Mouse (Mus musculus): Measurements from ENCODE around the gene Arid5a. TPM values are rescaled to one million over a fixed set of nuclear protein-coding genes. Genes with fewer than 3 reads are reported as not detected.
A peak's percentile ranks its signal among the peaks of the same experiment; 100 is the strongest.

Arid5a gene
- total RNA-seq, 4 experiments from 2014 or later: 4.7 to 16.6 (median 9.9) TPM

DNA sequence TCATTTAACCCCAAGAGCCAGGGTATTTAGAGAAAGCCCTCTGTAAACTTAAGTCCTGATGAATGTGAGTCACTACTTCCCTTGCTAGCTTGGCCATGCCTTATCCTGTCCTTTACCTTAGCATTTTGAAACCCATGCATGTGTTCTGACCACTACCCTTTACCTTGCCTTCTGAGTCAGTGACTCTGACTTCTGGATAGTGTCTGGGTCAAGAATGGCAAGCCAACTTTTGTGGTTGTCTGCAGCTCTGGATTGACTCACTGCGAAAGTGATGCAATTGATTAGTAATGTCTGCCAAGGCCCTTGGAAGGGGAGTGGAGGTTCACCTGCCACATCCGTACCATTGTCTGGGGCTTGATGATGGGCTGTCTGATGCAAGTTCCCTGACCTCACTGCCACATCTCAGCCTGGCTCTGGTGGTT lies 18.4 kb downstream of the Arid5a start:
- DNase-seq (ENCODE audit: low spot score): no peak

DNA sequence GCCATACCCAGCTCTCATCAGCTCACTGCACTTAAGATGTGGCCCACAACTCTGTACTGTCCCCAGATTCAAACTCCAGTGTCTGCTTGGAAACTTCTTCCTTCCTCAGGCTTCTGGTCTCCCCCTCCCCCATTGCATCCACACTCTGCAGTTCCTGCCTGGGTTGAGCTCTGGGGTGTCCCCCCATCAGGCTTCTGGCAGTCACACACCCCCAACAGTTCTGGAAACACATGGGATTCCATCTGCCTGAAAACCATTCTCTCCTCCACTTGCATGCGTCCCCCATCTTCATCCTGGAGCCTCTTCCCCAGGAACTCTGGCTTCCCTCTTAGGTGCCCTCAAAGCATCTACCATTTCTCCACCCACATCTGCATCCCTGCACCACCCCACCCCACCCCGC lies 19.3 kb downstream of the Arid5a start:
- DNase-seq (ENCODE audit: low spot score): no peak

DNA sequence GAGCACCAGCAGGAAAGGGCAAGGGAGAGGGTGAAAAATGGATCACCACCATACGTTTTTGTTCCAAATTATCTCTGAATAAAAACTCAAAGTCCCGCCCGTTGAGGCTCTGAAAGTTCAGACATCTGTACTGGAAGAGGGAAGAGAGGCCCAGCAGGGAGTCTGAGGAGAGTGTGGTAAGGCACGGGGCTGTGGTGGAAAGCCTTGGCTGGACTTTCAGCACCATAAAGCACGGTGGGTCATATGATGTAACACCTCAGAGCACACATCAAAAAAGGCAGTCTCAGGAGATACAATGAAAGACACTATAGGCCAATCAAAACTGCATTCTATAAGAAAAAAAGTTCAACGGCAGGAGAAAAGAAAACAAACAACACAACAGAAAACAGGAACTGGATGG lies 24.2 kb downstream of the Arid5a start:
- no peak for DNase-seq (ENCODE audit: low spot score)

DNA sequence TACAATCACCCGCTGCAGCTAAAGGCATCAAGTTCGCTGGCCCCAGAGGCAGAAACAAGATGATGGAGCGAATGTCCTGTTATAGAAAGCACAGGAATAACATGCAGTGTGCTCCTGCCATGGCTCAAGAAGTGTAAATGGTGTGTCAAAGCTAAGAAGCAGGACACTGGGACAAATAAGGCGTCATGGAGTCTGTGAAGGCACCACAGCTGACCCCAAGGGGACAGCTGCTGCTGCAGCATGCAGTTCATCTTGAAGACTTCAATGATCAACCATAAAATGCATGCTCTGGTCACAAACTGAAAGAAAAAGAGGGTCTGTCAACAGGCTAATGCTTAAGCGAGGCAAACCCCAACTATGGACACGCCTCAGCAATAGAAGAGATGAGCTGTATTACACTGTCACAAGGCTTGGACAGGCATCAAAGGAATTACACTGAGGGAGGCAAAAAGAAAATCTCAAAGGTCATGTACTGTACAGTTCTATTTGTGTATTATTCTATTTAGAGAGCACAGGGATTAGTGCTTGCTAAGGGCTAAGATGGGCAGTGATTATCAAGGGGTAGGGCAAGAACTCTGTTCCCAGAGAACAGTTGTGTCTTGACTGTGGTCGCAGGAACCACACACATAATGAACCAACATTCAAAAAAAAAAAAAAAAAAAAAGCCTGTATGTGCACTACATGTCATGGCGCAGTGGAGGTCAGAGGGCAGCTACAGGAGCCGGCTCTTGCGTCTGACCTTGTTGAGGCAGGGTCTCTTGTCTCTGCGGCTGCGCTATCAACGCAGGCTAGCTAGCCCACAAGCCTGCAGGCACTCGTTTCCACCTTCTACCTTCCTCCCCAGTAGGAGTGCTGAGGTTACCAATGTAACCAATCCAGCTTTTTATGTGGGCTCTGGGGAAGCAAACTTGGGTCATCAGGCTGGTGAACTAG lies 25.7 kb downstream of the Arid5a start:
- DNase-seq (ENCODE audit: low spot score): no peak

DNA sequence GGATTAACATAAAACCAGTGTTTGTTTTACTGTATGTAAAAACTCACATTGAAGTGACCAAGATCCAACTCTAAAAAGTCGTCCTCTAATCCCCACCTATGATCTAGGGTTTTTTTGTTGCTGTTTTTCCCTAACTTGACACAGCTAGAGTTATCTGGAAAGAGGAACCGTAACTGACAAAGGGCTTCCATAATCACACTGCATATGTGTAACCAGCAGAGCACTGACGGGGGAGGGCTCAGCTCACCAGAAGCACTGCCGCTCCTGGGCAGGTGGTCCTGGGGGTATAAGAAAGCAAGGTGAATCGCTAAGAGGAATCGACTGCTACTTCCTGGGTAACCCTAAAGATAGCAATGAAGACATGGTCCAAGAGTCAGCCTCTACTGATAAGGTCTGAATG lies 35.0 kb downstream of the Arid5a start:
- no peak for DNase-seq (ENCODE audit: low spot score)

DNA sequence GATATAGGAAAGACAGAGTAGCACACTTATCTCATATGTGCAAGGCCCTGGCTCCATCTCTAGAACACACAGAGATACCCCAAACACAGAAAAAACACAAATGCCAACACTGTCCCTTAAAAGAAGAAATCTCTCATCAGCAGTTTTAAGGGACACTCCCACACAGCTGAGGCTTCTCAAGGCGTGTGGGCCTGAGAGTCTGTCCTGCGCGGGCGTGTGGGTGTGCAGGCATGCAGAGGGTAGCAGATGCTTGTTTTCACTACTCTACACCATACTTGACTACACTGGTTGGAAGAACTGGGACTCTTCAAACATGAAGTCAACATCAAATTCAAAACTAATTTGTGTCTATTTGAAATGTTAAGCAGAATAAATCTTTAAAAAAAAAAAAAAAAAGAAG lies 44.8 kb downstream of the Arid5a start:
- DNase-seq (ENCODE audit: low spot score): no peak

DNA sequence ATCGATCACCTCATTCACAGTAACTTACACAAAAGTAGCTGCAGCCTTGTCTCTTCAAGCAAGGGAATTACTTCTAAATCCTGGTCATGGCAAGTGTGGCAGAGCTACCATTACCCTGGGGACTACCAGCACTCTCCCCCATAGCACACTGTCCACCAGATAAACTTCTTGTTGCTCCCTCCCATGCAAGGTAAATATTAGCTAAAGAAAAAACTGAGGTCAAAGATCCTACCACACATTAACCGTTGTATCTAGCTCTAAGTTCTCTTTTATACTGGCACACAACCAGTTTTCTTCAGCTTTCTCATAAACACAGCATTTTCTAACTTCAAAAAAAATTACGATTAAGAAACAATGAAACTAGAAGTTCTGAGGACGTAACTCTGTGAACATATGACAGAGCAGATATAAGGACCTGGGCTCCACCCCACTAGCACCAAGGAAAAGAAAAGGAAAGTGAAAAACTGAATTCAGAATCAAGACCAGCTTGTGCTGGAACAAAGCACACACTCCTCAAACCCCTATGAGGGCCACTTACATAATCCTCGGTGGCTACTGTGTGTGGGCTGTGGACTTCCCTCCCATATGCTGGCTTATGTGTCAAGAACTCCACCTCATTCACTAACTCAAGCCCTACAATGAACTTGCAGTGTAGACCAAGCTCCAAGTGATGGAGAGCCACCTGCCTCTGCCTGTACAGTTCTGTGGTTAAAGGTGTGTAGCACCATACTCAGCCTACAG lies 49.6 kb downstream of the Arid5a start:
- no peak for DNase-seq (ENCODE audit: low spot score)

DNA sequence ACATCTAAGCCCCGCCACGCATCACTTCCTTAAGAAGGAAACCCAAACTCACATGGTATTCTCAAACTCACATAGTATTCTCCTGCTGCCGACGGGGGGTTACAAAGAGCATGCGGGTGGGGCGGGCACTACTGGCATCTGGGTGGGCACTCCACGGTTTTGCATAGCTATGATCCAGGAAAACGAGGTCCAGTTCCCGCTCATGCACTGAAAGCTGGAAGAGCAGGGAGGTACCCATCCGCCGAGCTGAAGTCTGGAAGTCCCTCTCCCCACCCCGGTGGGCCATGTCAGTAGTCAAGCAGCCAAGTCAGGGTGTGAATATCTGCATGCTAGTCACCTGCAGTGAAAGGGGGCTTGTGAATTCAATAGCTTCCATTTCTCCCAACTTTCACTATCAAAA lies 60.2 kb downstream of the Arid5a start:
- DNase-seq (ENCODE audit: low spot score): no peak

DNA sequence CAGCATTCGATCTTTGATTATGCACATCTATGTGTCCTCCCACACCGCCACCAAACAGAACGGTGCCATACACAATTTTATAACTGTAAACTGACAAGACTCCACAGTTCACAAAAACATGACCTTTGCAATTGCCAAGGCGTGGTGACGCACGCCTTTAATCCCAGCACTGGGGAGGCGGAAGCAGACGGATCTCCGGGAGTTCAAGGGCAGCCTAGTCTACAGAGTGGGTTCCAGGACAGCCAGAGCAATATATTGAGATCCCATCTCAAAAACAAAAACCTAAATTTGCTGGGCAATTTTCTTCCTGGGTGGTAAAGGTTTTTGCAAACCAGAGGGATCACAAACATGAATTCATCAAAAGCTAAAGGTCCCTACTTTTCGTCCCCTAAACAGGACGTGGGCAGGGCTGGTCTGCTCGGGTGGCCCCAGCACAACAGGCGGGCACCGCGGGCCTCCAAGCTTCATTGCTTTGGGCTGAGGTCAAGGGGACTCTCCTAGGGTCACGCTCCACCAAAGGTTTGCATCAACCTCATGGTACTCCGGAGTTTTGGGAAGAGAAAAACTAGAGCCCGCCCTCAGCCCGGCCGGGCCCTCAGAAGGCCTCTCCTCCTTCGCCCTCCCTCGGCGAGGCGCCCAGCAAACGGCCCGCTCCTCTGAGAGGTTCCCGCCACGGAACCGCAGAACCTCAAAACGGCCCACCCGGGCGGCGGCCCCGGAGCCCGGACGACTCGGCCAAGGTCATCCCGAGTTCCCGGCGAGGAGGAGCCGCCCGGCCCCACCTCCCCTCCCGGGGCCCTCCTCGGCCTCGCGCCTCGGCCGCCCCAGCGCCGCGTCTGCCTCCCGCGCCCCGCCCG lies 60.8 kb downstream of the Arid5a start:
- peak; percentile 12 for DNase-seq (ENCODE audit: low spot score)

DNA sequence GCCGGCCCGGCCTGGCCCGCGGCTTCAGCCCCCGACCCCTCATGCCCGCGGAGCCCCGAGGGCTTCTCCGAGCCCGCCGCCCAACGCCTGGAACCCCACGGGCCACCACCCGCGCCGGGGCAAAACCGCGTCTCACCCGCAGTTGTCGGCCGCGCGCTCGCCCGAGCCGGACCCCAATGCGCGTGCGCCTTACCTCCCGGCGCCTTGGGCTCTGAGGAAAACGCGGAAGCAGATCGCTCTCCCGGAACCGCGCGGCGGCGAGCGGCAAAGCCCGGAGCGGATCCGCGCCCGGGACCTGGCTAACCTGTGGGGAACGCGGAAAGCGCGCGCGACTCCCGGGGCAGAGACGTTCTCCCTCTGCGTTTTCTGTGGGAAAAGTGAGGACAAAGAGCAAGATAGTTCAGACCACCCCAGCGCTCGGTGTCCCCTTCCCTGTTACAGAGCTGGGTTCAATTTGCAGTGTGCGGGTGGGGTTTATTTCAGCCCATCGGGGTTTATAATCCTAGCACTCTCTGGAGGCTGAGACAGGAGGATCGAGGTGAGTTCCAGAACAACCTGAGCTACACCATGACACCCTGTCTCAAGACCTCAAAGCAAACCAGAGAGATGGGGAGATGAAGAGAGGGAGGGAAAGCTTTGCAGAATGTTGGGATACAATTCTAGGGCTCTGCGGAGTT lies 61.6 kb downstream of the Arid5a start, which contains the start of gene Kansl3:
Kansl3 (minus strand) TSS at position 213 of the 677 bp plus-strand sequence.
- peak; percentile 90 for DNase-seq (ENCODE audit: low spot score)

DNA sequence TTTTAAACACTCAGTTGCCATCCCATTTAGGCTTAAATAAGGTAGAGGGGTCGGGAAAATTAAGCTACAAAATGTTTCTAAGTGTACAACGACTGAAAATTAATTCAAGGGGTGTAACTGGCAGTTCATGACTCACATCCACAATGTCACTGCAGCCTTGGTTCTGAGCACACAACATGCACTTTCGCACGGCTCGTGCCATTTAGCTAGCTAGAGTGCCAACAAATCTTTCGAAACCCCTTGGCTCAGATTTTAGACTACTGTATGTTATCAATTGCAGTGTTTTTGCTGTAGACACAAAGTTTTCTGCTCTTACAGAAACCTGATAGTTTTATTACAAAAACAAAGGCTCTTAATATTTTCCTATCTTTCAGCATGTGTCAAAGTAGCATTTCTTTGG lies 63.4 kb downstream of the Arid5a start:
- DNase-seq (ENCODE audit: low spot score): no peak

DNA sequence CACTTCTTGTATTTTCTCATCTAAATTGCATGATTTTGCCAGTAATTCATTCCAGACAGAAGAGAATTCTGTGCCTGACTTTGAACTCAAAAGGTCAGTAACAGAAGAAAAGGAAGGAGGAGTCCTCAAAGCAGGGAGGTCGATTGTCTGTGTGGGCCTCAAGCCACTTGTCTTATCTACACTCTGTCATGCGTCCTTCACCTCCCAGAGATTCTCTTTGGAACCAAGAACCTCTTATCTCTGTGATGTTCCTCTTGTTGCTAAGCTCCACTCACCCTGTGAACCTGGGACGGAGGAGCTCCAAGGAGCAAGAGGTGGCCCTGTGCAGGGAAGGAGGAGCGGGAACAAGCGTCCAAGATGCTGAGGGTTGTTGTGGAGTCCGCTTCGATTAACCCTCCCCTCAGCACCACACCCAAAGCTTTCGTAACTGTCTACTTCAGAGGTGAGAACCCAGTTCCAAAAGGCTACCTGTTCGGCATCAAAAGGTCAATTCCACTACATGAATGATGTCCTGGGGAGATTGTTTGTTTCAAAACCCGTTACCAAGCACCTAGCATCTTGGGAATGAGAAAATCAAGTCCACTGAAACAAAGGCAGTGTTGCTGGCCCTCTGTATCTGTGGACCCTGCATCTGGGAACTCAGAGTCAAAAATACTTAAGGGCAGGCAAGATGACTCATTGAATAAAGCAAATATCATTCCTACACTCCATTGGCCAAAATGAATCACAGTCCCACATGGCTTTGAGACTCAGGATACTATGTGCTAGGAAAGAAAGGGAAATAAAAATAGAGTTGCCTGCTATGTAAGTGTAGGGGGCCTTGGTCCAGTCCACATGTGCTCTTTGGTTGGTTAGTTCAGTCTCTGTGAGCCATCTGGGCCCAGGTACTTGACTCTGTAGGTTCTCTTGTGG lies 64.7 kb downstream of the Arid5a start, which contains the start of gene Fer1l5:
Fer1l5 (plus strand) TSS at position 358 of the 912 bp plus-strand sequence.
- no peak for DNase-seq (ENCODE audit: low spot score)

Small RNAs within 50 kb of the gene (microRNA-seq; reads per million reads assigned to microRNA genes)
- not detected for gene Mir6898

Other genes starting within 250 kb of the Arid5a start
- 10 to 100 TPM; 20.3 to 24.4 (median 21.2) TPM for gene Hs6st1, start 239.3 kb upstream of the Arid5a start, total RNA-seq (2022)
- gene Uggt1, start 63.0 kb upstream of the Arid5a start, total RNA-seq (2022): 10 to 100 TPM; 26.8 to 31.9 (median 28.4) TPM
- gene Neurl3, start 33.1 kb upstream of the Arid5a start, total RNA-seq (2022): 1 to 10 TPM; 2.0 to 4.4 (median 2.8) TPM
- gene Kansl3, start 61.4 kb downstream of the Arid5a start, total RNA-seq (2022): 10 to 100 TPM; 46.9 to 76.4 (median 65.2) TPM
- gene Fer1l5, start 64.6 kb downstream of the Arid5a start, total RNA-seq (2022): not detected
- gene Lman2l, start 137.5 kb downstream of the Arid5a start, total RNA-seq (2022): 10 to 100 TPM; 26.3 to 29.4 (median 27.8) TPM
- 1 to 10 TPM; 3.7 to 5.2 (median 4.7) TPM for gene Cnnm4, start 163.9 kb downstream of the Arid5a start, total RNA-seq (2022)
- gene Cnnm3, start 204.1 kb downstream of the Arid5a start, total RNA-seq (2022): 10 to 100 TPM in 3 of 4 experiments, 1 to 10 TPM in 1; 8.6 to 16.3 (median 11.7) TPM
- gene Ankrd23, start 229.2 kb downstream of the Arid5a start, total RNA-seq (2022): 100 to 1,000 TPM; 251 to 540 (median 405) TPM
- gene Gm42417, start 231.7 kb downstream of the Arid5a start, total RNA-seq (2022): 100 to 1,000 TPM; 132 to 332 (median 244) TPM
- 1 to 10 TPM; 5.4 to 8.2 (median 7.1) TPM for gene Ankrd39, start 239.7 kb downstream of the Arid5a start, total RNA-seq (2022)

Measured in heart, adult 8-10 months (tissue).